Mouse (Mus musculus): Measurements from ENCODE around the gene Gm10799. TPM values are rescaled to one million over a fixed set of nuclear protein-coding genes. Genes with fewer than 3 reads are reported as not detected.
"Not testable (repeated sequence)": the region's sequence is repeated elsewhere in the genome, so short reads cannot be mapped to it uniquely, and the experiment has no call there.

Gene Gm10799
- polyA plus RNA-seq, 1 experiment from 2014 or later, result not detected

- H3K9ac ChIP-seq, result peak overlapping the region; percentile 59
- peaks cover 17% of the 10 kb centered on the region for H3K36me3 ChIP-seq (replicated peaks)
- peak overlapping the region; percentile 70 for H3K4me3 ChIP-seq (replicated peaks)
- H3K4me1 ChIP-seq (replicated peaks), result peaks cover 82% of the 10 kb centered on the region
- no peaks in the 10 kb centered on the region for H3K9me3 ChIP-seq (replicated peaks)
- H3K27me3 ChIP-seq, result no peaks in the 10 kb centered on the region
- H3K4me2 ChIP-seq, result peak overlapping the region; percentile 70
- 2% methylated on average over 3 of the region's 3 CpGs for WGBS (ENCODE audit: insufficient replicate concordance)
- H3K27ac ChIP-seq (replicated peaks), result peak overlapping the region; percentile 96
- peak; percentile 90 for ATAC-seq (ENCODE audit: insufficient read depth)
These were observed 30.3 kb upstream of the Gm10799 start for GRCm38 (mm10) chr2:104098529-104099230.

GRCm38 (mm10) chr2:104097396-104097795, 29.0 kb upstream of the Gm10799 start:
- peak overlapping the region; percentile 96 for H3K27ac ChIP-seq (replicated peaks)
- H3K4me1 ChIP-seq (replicated peaks), result peaks cover 82% of the 10 kb centered on the region
- not testable (repeated sequence) for H3K9me3 ChIP-seq (replicated peaks); ATAC-seq (ENCODE audit: insufficient read depth); H3K27me3 ChIP-seq
- peak overlapping the region; percentile 76 for H3K9ac ChIP-seq
- peaks cover 12% of the 10 kb centered on the region for H3K36me3 ChIP-seq (replicated peaks)
- H3K4me3 ChIP-seq (replicated peaks), result peak overlapping the region; percentile 70
- WGBS (ENCODE audit: insufficient replicate concordance), result 81% methylated on average over 4 of the region's 4 CpGs
- H3K4me2 ChIP-seq, result peak overlapping the region; percentile 70

DNA sequence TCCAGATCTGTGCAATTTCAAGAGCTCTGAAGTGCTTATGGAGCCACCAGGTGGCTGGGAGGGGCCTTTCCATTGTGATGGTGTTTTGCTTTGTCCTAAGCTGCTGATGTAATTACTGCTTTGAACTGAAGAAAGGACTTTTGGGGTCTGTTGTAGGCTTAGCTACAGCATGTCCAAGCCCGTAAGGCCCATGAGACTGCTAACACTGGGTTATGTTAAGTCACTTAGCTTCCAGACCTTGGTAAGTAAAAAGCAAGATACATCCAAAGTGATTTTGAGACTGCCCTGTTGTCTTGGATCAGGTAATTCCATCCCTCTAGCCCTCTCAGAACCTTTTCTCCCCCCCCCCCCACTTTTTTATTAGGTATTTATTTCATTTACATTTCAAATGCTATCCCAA, 28.4 kb upstream of the Gm10799 start:
- Histone ChIP-seq H3K4me2 (peak overlapping the region; percentile 70), H3K4me3 (replicated peaks) (peak overlapping the region; percentile 70), H3K9ac (peak overlapping the region; percentile 76), H3K27ac (replicated peaks) (peak overlapping the region; percentile 96), H3K4me1 (replicated peaks) (peaks cover 82% of the 10 kb centered on the region)
- ATAC-seq (ENCODE audit: insufficient read depth); H3K36me3 ChIP-seq (replicated peaks); H3K9me3 ChIP-seq (replicated peaks); H3K27me3 ChIP-seq: not testable (repeated sequence)
- WGBS (ENCODE audit: insufficient replicate concordance), result 78% methylated on average over 1 of the region's 1 CpGs

- Histone ChIP-seq H3K4me3 (replicated peaks) (peak overlapping the region; percentile 70), H3K4me2 (peak overlapping the region; percentile 70), H3K27me3 (no peaks in the 10 kb centered on the region), H3K27ac (replicated peaks) (peak overlapping the region; percentile 96), H3K9ac (peak overlapping the region; percentile 76), H3K36me3 (replicated peaks) (0 out of 2 replicates have a peak, but pooled peaks cover 2% of the 10 kb centered on the region), H3K4me1 (replicated peaks) (peaks cover 82% of the 10 kb centered on the region), H3K9me3 (replicated peaks) (no peaks in the 10 kb centered on the region)
- WGBS (ENCODE audit: insufficient replicate concordance), result 33% methylated on average over 10 of the region's 10 CpGs
- ATAC-seq (ENCODE audit: insufficient read depth), result no peak
These were observed 27.9 kb upstream of the Gm10799 start for GRCm38 (mm10) chr2:104096256-104096655.

GRCm38 (mm10) chr2:104095741-104096213, 27.4 kb upstream of the Gm10799 start, which contains the start of gene Cd59a:
Cd59a (plus strand) TSS chr2:104095801.
- peak within 1 kb of the TSS; percentile 76 for H3K9ac ChIP-seq
- 4% methylated on average over 15 of the region's 15 CpGs for WGBS (ENCODE audit: insufficient replicate concordance)
- H3K27me3 ChIP-seq, result no peaks in the 10 kb centered on the region
- peak within 1 kb of the TSS; percentile 96 for H3K27ac ChIP-seq (replicated peaks)
- peak; percentile 76 for ATAC-seq (ENCODE audit: insufficient read depth)
- no peaks in the 10 kb centered on the region for H3K9me3 ChIP-seq (replicated peaks)
- peaks cover 81% of the 10 kb centered on the region for H3K4me1 ChIP-seq (replicated peaks)
- H3K36me3 ChIP-seq (replicated peaks), result no peaks in the 10 kb centered on the region
- peak within 1 kb of the TSS; percentile 70 for H3K4me3 ChIP-seq (replicated peaks)
- peak within 1 kb of the TSS; percentile 70 for H3K4me2 ChIP-seq

DNA sequence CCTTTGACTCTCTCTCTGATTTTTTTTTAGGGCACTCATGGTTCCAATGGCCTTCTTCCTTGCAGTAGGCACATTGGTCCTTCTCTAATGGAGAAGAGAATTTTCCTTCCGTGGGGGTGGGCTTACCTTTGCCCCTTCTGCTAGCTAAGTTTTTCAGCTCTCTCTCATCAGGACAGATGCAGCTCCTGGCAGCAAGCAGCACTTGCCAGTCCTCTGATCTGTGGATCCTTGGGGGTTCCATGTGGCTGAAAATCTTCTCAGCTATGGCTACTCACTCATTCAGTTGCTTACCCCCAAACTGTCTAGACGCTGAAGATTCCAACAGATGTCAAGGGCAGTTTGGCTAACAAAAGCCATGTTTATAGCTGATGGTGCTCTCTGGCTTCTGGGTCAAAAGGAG, 25.0 kb upstream of the Gm10799 start:
- peaks cover 62% of the 10 kb centered on the region for H3K4me1 ChIP-seq (replicated peaks)
- H3K9me3 ChIP-seq (replicated peaks), result no peaks in the 10 kb centered on the region
- no peaks in the 10 kb centered on the region for H3K36me3 ChIP-seq (replicated peaks)
- no peak overlapping the region for H3K9ac ChIP-seq
- no peak for ATAC-seq (ENCODE audit: insufficient read depth)
- WGBS (ENCODE audit: insufficient replicate concordance), result 72% methylated on average over 2 of the region's 2 CpGs
- no peak overlapping the region for H3K4me3 ChIP-seq (replicated peaks)
- no peaks in the 10 kb centered on the region for H3K27me3 ChIP-seq
- H3K27ac ChIP-seq (replicated peaks), result no peak overlapping the region
- H3K4me2 ChIP-seq, result no peak overlapping the region

DNA sequence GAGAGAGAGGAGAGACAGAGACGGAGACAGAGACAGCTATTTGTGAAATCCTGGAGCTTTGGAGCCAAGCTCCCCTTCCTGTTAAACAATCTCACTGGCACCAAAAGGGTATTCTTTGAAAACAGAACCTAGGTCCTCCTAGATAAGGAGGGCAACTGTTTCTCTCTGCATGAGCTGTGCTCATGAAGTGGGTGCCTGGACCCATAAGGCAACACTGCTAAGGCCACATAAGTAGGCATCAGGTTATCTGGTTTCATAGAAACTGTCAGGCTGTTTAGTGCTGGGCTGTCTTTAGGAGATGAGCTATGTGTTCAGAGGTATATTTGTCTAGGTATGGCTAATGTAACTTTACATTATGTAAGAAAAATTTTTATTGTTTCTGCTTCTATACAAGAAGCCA, 19.2 kb upstream of the Gm10799 start:
- H3K4me2 ChIP-seq, result not testable (repeated sequence)
- WGBS (ENCODE audit: insufficient replicate concordance), result 36% methylated on average over 1 of the region's 1 CpGs

GRCm38 (mm10) chr2:104084027-104084426, 15.7 kb upstream of the Gm10799 start:
- H3K36me3 ChIP-seq (replicated peaks); H3K9ac ChIP-seq; H3K4me2 ChIP-seq; H3K27me3 ChIP-seq; H3K9me3 ChIP-seq (replicated peaks); H3K4me3 ChIP-seq (replicated peaks): not testable (repeated sequence)
- peak; percentile 35 for ATAC-seq (ENCODE audit: insufficient read depth)
- Histone ChIP-seq H3K4me1 (replicated peaks) (peaks cover 35% of the 10 kb centered on the region), H3K27ac (replicated peaks) (peak overlapping the region; percentile 45; the same call in 1 of the 2 replicates)

More for the DNA sequence above, 19.2 kb upstream of the Gm10799 start:
- peak; percentile 77 for ATAC-seq (ENCODE audit: insufficient read depth)
- peak overlapping the region; percentile 61; the same call in 1 of the 2 replicates for H3K27ac ChIP-seq (replicated peaks)
- H3K27me3 ChIP-seq; H3K9me3 ChIP-seq (replicated peaks); H3K9ac ChIP-seq; H3K36me3 ChIP-seq (replicated peaks); H3K4me3 ChIP-seq (replicated peaks): not testable (repeated sequence)
- H3K4me1 ChIP-seq (replicated peaks), result peaks cover 34% of the 10 kb centered on the region

DNA sequence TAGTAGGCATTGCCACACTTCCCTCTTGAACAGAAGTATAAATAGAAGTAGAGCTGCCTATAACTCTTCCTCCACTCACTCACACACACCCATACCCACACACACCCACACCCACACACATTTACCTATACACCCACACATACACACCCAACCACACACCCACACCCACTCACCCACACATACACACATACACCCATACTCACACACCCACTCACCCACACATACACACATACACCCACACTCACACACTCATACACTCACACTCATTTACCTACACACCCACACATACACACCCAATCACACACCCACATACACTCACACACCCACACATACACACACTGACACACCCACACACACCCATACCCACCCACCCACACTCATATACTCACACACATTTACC, 14.1 kb upstream of the Gm10799 start:
- peak; percentile 6; the same call in 1 of the 2 replicates for ATAC-seq (ENCODE audit: insufficient read depth)
- Histone ChIP-seq H3K27me3 (no peaks in the 10 kb centered on the region), H3K4me3 (replicated peaks) (no peak overlapping the region), H3K27ac (replicated peaks) (no peak overlapping the region; the same call in 1 of the 2 replicates), H3K4me1 (replicated peaks) (peaks cover 44% of the 10 kb centered on the region), H3K9ac (no peak overlapping the region), H3K9me3 (replicated peaks) (no peaks in the 10 kb centered on the region), H3K36me3 (replicated peaks) (0 out of 2 replicates have a peak, but pooled peaks cover 8% of the 10 kb centered on the region), H3K4me2 (no peak overlapping the region)

- not testable (repeated sequence) for H3K4me3 ChIP-seq (replicated peaks); H3K4me2 ChIP-seq; ATAC-seq (ENCODE audit: insufficient read depth); H3K27ac ChIP-seq (replicated peaks); H3K9ac ChIP-seq; H3K36me3 ChIP-seq (replicated peaks); H3K9me3 ChIP-seq (replicated peaks); H3K27me3 ChIP-seq
- H3K4me1 ChIP-seq (replicated peaks), result peaks cover 49% of the 10 kb centered on the region
- no CpG with 5 or more reads among the region's 1 CpGs for WGBS (ENCODE audit: insufficient replicate concordance)
These were observed 13.2 kb upstream of the Gm10799 start for GRCm38 (mm10) chr2:104081436-104082050.

GRCm38 (mm10) chr2:104078285-104078684, 9.9 kb upstream of the Gm10799 start:
- not testable (repeated sequence) for H3K36me3 ChIP-seq (replicated peaks); H3K9me3 ChIP-seq (replicated peaks); H3K27me3 ChIP-seq
- peak overlapping the region; percentile 57 for H3K4me2 ChIP-seq
- WGBS (ENCODE audit: insufficient replicate concordance), result 15% methylated on average over 5 of the region's 5 CpGs
- H3K27ac ChIP-seq (replicated peaks), result peak overlapping the region; percentile 85
- peaks cover 46% of the 10 kb centered on the region for H3K4me1 ChIP-seq (replicated peaks)
- H3K9ac ChIP-seq, result peak overlapping the region; percentile 9; the same call in 1 of the 2 replicates
- H3K4me3 ChIP-seq (replicated peaks), result peak overlapping the region; percentile 21; the same call in 1 of the 2 replicates
- peak; percentile 99 for ATAC-seq (ENCODE audit: insufficient read depth)

Measured in liver, embryonic 15.5 days (tissue).